Mouse (Mus musculus): ENCODE data around the gene Enah. TPM values are rescaled to one million over a fixed set of nuclear protein-coding genes. Genes with fewer than 3 reads are reported as not detected.

Enah gene
- polyA plus RNA-seq, 1 experiment from 2014 or later = 22.2 TPM

DNA sequence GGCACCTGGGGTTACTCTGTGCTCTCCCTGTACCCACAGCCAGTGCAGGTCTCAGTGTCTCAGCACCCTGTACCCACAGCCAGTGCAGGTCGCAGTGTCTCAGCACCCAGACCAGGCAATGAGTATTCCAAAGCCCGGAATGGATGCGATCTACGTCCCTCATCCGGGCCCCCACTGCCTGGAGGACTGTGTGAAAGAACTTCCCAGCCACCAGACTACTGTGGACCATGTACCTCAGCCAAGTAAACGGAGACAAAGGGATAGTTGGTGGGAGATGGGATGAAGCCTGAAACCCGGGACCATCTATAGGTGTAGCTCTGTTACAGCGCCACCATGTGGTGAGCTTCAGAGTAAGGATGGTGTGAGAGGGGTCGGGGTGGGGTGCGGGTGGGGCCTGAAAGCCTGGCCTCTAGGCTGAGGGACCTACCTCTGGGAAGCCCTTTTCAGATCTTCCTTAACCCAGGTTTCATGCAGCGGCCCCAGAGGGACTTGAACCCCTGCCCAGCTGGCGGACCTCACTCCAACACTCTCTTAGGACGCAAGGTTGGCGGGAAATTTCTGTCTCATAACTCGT, 139.0 kb downstream of the Enah start:
- H3K9ac ChIP-seq = no peak overlapping the region; the same call in 1 of the 2 replicates
- H3K4me3 ChIP-seq (ENCODE audit: low read depth, low read length) = no peak overlapping the region
- no peaks in the 10 kb centered on the region for H3K27me3 ChIP-seq (ENCODE audit: insufficient read depth, low read length)
- H3K4me2 ChIP-seq = 0 out of 2 replicates have a peak overlapping the region, but pooled peaks have one; percentile 39
- no peaks in the 10 kb centered on the region for H3K9me3 ChIP-seq (ENCODE audit: low read depth, low read length)
- ATAC-seq (ENCODE audit: insufficient read depth) = no peak; the same call in 1 of the 2 replicates
- TF ChIP-seq CTCF (IDR thresholded peaks at IDR 0.05; ENCODE audit: low read depth) = peak; percentile 28; the same call in 1 of the 2 replicates
- no peaks in the 10 kb centered on the region for H3K4me1 ChIP-seq (ENCODE audit: insufficient read depth)
- DNase-seq = peak; percentile 30
- 48% methylated on average over 15 of the region's 15 CpGs for WGBS
- H3K36me3 ChIP-seq (ENCODE audit: insufficient read depth) = no peaks in the 10 kb centered on the region
- no peak overlapping the region for H3K27ac ChIP-seq (ENCODE audit: low read depth)

DNA sequence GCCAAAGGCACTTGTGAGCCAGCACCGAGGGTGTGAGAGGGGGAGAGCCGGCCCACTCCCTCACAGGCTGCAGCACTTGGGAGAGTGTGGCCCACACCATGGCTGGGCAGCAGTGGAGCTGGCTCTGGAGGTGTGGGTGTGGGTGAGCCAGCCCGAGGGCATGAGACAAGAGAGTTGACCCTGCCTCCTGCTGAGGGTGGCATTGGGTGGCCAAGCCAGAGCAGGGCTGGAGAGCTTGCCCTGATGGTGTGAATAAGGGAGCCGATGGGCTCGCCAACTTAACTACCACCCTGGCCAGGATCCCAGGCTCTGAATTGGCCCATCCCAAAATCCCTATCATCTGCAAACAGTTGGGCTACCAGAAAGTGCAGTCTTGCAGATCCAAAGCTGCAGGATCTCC, 141.4 kb downstream of the Enah start:
- no peak overlapping the region for H3K9ac ChIP-seq

DNA sequence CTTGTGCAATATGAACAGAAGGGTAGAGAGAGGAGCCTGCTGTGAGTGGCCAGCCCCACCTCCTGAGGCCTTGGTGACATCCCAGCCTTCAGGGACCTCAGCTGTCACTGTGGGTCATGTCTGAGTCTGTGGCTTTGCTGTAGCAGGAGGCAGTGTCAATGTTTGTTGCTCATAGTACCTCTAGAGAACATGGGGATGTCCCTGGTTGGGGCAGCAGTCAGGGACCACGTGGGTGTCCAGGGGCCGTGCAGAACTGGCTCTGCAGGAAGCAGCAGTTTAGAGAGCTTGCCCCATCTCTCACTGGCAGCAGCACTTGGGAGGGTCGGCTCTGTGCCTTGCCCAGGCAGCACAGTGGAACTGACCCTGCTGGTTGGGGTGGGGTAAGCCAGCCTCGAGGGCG, 142.7 kb downstream of the Enah start:
- no peaks in the 10 kb centered on the region for H3K9me3 ChIP-seq (ENCODE audit: low read depth, low read length)
- H3K9ac ChIP-seq = no peak overlapping the region
- H3K4me2 ChIP-seq = no peak overlapping the region
- no peak overlapping the region for H3K4me3 ChIP-seq (ENCODE audit: low read depth, low read length)
- ATAC-seq (ENCODE audit: insufficient read depth) = no peak
- H3K36me3 ChIP-seq (ENCODE audit: insufficient read depth) = no peaks in the 10 kb centered on the region
- H3K27ac ChIP-seq (ENCODE audit: low read depth) = no peak overlapping the region
- H3K27me3 ChIP-seq (ENCODE audit: insufficient read depth, low read length) = no peaks in the 10 kb centered on the region
- no peaks in the 10 kb centered on the region for H3K4me1 ChIP-seq (ENCODE audit: insufficient read depth)
- TF ChIP-seq CTCF (IDR thresholded peaks at IDR 0.05; ENCODE audit: low read depth) = no peak
- 36% methylated on average over 5 of the region's 5 CpGs for WGBS
- DNase-seq = no peak

More for the DNA sequence above, 141.4 kb downstream of the Enah start:
- Histone ChIP-seq H3K36me3 (ENCODE audit: insufficient read depth) (no peaks in the 10 kb centered on the region), H3K27me3 (ENCODE audit: insufficient read depth, low read length) (no peaks in the 10 kb centered on the region), H3K4me1 (ENCODE audit: insufficient read depth) (no peaks in the 10 kb centered on the region), H3K27ac (ENCODE audit: low read depth) (no peak overlapping the region), H3K4me3 (ENCODE audit: low read depth, low read length) (no peak overlapping the region), H3K4me2 (no peak overlapping the region), H3K9me3 (ENCODE audit: low read depth, low read length) (no peaks in the 10 kb centered on the region)
- TF ChIP-seq CTCF (IDR thresholded peaks at IDR 0.05; ENCODE audit: low read depth) = no peak
- DNase-seq (no peak), ATAC-seq (ENCODE audit: insufficient read depth) (no peak)
- 66% methylated on average over 5 of the region's 5 CpGs for WGBS

DNA sequence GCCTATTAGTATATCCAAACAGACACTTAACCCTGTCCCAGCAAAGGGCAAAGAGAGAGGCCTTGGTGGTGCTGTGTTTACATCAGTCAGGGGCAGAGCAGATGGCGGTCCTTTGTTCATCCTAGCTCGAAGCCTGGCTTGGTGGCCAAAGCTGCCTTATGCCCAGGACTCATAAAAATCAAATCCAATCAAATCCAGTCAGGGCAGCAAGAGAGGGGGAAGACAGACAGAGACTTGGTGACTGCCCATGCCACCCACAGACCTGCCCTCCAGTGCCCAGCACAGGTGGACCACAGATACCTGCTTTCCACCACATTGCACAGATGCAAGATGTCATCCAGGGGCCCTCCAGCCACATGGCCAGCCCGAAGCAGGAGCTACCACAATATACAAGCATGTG, 143.1 kb downstream of the Enah start:
- WGBS = 49% methylated on average over 3 of the region's 3 CpGs
- no peak for DNase-seq
- Histone ChIP-seq H3K9me3 (ENCODE audit: low read depth, low read length) (no peaks in the 10 kb centered on the region), H3K4me3 (ENCODE audit: low read depth, low read length) (no peak overlapping the region), H3K4me2 (no peak overlapping the region), H3K27ac (ENCODE audit: low read depth) (no peak overlapping the region), H3K27me3 (ENCODE audit: insufficient read depth, low read length) (no peaks in the 10 kb centered on the region), H3K4me1 (ENCODE audit: insufficient read depth) (no peaks in the 10 kb centered on the region), H3K36me3 (ENCODE audit: insufficient read depth) (no peaks in the 10 kb centered on the region), H3K9ac (no peak overlapping the region)
- TF ChIP-seq CTCF (IDR thresholded peaks at IDR 0.05; ENCODE audit: low read depth) = no peak
- ATAC-seq (ENCODE audit: insufficient read depth) = no peak

DNA sequence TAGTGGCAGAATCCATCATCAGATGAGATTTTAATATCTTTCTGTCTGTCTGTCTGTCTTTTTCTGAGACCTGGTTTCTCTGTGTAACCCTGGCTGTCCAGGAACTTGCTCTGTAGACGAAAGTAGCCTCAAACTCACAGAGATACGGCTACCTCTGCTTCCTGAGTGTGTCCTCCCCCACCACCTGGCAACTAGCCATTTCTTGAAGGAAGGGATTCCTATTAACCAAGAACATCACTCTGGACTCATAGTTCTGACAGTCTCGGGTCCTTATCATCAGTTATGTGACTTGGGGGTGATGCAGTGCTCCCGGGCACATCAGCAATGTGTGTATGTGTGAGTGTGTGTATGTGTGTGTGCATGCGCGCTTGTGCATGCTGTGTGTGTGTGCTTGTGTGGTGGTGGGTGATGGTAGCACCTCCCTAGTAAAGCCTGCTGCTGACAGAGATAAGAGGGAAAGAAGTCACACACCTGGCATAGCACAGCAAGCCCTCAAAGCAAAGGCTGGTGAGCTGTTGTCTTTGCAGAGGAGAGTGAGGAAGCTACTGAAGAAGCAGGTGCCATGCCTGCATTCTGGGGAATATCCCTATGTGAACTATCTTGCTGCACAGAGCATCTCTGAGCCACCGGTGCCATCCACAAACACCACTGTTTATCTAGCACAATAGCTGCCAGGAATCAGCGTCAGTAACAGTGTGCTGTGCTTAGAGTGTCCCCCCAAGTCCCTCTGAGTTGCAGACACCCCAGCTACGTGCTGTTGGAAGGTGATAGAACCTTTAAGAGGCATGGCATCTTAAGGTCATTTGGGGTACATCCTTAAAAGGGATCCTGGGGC, 146.5 kb downstream of the Enah start:
- no peaks in the 10 kb centered on the region for H3K27me3 ChIP-seq (ENCODE audit: insufficient read depth, low read length)
- no peak overlapping the region for H3K4me3 ChIP-seq (ENCODE audit: low read depth, low read length)
- H3K27ac ChIP-seq (ENCODE audit: low read depth) = no peak overlapping the region
- H3K9ac ChIP-seq = no peak overlapping the region
- H3K36me3 ChIP-seq (ENCODE audit: insufficient read depth) = no peaks in the 10 kb centered on the region
- H3K4me1 ChIP-seq (ENCODE audit: insufficient read depth) = no peaks in the 10 kb centered on the region
- no peak overlapping the region for H3K4me2 ChIP-seq
- ATAC-seq (ENCODE audit: insufficient read depth) (no peak), DNase-seq (no peak)
- no peaks in the 10 kb centered on the region for H3K9me3 ChIP-seq (ENCODE audit: low read depth, low read length)
- WGBS = 56% methylated on average over 9 of the region's 9 CpGs
- TF ChIP-seq CTCF (IDR thresholded peaks at IDR 0.05; ENCODE audit: low read depth) = no peak

DNA sequence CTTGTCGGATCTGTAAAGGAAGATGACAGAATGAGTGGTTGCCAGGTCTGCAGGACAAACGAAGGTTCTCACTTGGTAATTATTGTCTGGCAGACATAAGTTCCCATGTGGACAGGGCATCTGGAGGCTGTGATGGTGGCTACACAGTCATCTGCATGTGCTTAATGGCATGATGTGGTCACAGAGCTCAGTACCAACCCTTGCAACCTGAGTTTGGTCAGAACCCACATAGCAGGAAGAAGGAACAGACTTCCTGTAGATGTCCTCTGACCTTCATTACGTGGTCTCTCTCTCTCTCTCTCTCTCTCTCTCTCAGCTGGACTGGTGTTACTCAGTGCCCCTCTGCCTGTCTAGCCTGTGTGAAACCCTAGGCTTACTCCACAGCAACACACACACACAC, 147.2 kb downstream of the Enah start:
- no peak for TF ChIP-seq CTCF (IDR thresholded peaks at IDR 0.05; ENCODE audit: low read depth)

More for the DNA sequence above, 147.2 kb downstream of the Enah start:
- no peak for DNase-seq
- Histone ChIP-seq H3K4me3 (ENCODE audit: low read depth, low read length) (no peak overlapping the region), H3K36me3 (ENCODE audit: insufficient read depth) (no peaks in the 10 kb centered on the region), H3K9ac (no peak overlapping the region), H3K27ac (ENCODE audit: low read depth) (no peak overlapping the region), H3K4me1 (ENCODE audit: insufficient read depth) (no peaks in the 10 kb centered on the region), H3K9me3 (ENCODE audit: low read depth, low read length) (no peaks in the 10 kb centered on the region), H3K4me2 (no peak overlapping the region), H3K27me3 (ENCODE audit: insufficient read depth, low read length) (no peaks in the 10 kb centered on the region)
- ATAC-seq (ENCODE audit: insufficient read depth) = no peak
- 65% methylated on average over 3 of the region's 3 CpGs for WGBS
